Mouse (Mus musculus) ovary, adult 18-20 months (tissue): ENCODE measurements around the gene Zfp219.

ENCODE experiments used
- DNase-seq: peaks from one replicate; pipeline ENCODE4 v3.0.0; 2022; ENCODE audit warnings: low spot score, mixed read lengths

Zfp219 gene

DNA sequence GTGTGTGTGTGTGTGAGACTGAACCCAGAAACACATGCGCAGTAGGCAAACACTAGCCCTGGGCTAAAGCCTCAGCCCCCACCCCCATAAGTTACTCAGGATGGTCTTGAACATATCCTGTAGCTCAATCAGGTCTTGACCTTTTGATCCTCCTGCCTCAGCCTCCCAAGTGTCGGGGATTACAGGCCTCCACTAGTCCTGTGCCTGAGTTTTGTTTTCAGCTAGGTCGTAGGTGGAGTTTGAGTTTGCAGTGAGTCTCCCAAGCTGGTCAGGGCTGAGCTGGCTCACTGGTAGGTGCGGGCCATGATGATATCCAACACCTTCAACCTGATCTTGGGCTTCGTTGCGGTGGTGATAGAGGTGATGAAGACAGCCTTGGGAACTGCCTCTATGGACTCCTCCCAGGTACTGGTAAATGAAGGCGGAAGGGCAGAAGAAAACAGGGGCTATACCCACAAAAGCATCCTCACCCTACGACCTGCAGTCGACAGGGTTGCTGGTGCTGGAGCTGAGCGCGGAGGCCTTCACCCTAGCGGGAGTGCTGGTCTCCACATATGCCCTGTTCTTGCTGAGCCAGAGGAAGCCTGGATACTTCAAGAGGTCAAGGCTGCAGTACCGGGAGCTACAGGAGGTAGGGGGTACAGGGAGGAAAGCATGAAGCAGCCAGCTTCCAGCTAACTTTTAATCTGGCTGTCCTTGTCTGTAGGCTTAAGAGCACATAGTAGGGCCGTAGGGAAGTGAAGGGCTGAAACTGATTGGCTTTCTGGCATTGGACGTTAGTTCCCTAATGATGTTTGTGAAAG lies 2.1 kb downstream of the Zfp219 start:
- DNase-seq, result no peak

DNA sequence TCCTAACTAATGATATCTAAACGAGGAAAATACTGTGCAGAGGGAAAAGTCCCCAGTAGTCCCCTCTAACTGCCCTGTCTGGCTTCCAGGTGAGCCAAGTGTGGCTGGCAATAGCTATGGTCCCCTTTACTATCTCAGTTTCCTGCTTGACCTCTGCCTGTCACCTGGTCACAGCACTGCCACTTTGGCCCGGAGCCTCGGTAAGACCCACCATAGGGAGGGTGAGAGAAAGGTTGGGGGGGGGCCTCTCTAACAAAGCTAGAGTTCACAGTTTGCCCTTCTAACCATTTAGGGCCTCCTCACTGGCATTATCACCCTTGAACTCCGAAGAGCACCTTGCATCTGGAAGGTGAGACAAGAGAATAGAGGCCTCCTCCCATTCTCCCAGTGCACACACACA lies 2.9 kb downstream of the Zfp219 start:
- no peak for DNase-seq

GRCm38 (mm10) chr14:52016625-52017405 lies 3.7 kb downstream of the Zfp219 start:
- no peak for DNase-seq

GRCm38 (mm10) chr14:52015445-52016100 lies 5.0 kb downstream of the Zfp219 start, which contains the start of gene Tmem253:
Gene Tmem253 (plus strand): TSS chr14:52015658.
- no peak for DNase-seq

DNA sequence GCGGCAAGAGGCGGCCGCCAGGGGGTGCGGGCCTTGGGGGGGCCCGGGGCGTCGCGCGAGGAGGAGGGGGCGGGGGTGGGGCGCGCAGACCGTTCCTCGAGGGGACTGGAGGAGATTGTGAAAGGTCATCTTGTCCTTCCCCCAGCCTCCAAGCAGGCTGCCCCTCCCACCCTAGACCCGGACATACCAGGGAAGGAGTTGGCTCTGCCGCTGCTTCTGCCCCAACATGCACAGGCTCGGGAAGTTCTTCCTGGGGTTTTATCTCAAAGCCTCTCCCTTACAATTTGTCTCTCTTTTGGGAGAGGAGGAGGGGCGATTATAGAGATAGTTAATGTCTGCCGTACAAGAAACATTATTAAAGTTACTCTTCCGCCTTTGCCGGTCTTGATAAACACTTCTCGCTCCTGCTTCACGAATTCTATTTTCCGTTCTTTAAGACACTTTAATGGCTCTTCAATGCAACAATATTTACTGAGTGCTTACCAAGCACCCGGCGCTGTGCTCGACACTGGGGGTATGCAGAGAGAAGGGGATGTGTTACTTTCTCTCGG lies 5.7 kb downstream of the Zfp219 start:
- peak; percentile 70 for DNase-seq

DNA sequence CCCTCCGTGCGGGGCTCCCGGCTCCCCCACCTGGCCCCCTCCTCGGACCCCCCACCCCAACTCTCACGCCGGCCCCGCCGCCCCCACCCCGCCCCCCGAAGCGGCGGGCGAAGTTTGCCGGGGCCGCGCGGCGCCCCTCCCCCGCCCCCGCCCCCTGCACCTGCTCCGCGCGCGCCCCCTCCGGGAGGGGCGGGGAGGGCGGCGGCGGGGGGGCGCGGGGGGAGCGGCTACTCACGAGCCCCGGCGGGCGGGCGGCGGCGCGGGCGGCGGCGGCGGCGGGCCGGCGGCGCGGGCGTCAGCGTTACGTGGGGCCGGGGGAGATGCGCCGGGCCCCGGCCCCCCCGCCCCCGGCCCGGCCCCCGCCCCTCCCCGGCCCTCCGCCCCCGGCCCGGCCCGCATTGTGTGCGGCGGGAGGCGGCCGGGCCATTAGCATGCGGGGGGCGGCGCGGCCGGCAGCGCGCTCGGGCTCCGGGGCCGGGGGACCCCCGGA lies 6.2 kb downstream of the Zfp219 start:
- DNase-seq, result no peak

GRCm38 (mm10) chr14:52013771-52014219 lies 6.7 kb downstream of the Zfp219 start:
- DNase-seq, result no peak

DNA sequence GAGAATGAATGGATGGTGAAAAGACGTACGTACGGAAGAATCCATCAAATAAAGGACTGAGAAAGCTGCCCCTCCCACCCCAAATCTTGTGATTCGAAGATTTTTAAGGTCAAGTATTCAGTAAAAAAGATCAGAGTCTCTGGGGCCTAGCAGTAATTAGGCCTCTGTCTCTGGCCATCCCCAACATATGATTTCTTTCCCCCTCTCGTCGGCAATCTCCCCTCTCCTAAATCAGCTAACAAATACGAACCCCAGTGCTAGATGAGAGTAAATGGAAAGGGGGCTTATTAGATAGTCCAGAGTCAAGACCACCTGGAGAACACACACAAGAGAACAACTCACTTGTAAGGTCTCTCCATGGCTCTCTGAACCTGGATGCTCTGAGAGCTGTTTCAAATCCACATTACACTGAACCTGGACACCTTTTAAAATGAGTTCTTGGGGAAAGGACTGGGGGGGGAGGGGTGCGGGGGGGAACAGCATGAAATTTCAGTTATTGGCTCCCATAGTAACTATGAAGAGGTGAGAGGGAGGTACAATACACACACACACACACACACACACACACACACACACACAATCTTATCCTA lies 7.4 kb downstream of the Zfp219 start:
- DNase-seq, result no peak

GRCm38 (mm10) chr14:52012553-52012952 lies 8.0 kb downstream of the Zfp219 start:
- no peak for DNase-seq

DNA sequence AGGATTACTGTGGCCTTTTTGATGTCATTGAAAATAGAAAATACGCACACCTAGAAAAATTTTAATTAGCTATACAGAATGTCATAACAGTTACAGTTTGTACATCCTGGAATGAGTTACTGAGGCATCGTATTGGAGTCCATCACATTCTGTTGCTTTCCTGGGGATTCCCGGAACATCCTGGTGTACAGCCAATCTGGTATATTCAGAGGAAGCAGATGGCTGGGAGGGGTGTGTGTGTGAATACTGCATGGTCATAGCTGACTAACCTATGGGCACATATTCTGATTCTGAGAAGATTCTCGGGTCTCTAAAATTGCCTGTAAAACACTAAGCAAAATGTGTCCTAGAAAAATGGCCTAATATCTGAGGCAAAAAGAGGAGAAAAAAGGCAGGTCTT lies 8.4 kb downstream of the Zfp219 start:
- DNase-seq, result no peak

DNA sequence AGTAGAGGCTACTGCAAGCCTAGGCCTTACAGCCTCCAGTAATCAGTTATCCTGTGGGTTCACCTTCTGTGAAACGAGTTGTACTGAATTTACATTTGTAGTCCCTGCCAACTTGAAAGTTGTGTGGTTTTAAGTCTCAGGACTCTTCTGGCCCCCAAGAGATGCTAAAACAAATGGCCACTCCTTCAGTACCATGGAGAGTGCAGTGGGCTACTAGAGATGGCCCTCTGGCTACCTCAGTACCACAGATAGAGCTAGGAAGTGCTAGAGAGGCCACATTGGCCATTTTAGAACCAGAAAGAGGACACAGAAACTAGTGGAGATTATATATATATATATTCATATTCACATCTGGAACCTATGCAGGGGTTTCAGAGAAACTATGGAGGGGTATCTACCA lies 8.8 kb downstream of the Zfp219 start:
- DNase-seq, result no peak

DNA sequence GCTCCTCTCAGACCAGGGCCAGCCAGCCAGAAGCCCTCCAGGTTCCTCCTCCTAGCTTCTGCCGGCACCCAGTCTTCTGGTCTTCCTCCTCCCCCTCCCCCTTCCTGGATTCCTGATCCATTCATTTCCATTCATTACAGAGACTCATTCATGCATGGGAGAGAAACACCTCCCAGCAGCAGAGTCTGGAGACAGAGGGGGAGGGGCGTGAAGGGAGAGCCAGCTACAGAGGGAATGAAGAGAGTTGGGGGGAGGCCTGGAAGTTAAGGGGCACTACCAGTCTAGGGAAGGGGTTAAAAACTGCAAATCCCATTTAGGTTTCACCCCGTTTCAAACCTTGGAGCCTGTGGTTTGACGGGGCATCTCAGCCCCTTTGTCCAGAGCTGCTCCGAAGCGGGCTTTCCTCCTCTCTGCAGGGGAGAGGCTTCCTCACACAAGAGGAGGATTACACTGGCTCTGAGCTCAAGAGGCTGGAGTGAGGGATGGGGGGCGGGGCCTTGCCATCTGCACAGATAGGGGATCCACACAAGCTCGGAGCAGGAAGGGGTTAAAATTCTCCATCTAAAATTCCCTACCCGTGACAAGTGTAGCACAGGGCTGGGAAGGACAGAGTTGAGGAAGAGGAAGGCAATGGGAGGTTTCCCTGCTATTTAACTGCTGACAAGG lies 10.0 kb downstream of the Zfp219 start:
- no peak for DNase-seq

DNA sequence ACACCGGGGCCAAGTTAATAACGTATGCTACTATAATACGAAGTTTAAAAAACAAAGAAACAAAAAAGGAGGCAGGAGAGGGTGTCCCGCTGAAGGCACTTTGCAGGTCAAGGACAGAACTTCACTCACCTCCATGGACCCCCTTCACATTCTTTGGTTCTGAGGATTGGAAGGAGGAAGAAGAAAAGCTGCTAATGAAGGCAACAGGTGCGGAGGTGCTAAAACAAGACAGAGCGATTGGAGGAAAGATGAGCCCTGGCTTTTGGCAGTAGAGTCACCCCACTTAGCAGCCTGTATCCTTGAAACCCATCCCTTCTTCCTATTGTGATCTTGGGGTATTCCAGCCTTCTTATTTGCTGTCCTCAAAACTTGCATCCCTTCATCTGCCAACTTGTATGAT lies 10.7 kb downstream of the Zfp219 start:
- DNase-seq, result no peak

DNA sequence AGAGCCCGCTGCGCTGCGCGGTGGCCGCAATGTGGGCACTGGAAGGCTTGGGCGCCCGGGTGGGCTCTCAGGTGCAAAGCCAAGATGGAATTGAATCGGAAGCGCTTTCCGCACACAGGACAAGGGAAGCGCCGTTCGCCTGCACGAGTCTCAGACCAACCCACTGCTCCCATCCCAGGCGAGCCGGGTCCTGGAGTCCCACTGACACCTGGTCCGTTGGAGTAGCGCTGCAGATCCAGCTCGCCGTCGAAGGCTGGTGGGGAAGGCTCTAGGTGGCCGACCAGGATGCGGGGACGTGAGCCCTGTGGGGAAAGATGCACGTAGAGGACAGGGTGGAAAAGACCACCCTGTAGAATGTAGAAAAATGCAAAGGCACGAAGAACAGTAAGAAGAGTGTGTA lies 11.2 kb downstream of the Zfp219 start:
- DNase-seq, result no peak

- DNase-seq, result peak; percentile 70
Observed at GRCm38 (mm10) chr14:52008321-52009203, 12.0 kb downstream of the Zfp219 start.

GRCm38 (mm10) chr14:52006771-52007170 lies 13.8 kb downstream of the Zfp219 start:
- no peak for DNase-seq

DNA sequence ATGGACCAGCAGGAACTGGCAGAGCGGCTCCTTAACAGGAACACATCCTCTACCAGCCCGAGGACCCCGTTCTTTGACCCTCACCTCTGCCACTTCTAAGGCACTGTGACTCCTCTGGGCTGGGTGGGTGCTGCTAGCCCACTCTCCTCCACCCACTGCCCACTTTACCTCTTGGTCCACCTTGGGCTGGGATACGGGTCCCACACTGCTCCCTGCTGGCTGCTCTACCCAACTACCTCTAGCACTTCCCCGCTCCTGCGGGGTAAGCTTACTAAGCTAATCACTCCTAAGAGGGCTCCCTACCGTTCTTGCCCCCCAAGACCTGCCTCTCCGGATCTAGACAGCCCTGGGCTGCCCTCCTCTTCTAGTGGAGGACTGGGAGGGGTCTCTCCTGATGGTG lies 14.3 kb downstream of the Zfp219 start:
- DNase-seq, result no peak

DNA sequence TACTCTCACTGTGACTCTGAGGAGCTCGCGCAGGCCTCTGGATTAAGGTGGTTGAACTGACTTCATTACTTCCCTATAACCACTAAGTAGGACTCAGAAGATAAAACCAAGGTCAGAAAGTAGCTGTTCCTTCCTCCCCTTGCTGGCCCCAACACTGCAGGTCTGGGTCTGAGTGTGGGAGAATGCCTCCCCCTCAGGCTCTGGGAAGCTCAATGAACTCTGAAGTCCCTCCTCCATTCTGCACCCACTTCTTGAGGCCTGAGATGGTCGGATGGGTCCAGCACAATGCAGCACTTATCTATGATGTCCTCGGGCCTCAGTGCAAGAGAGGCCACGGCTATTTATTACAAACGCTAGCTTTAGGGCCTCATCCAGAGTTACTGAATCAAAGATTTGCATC lies 14.9 kb downstream of the Zfp219 start:
- no peak for DNase-seq

GRCm38 (mm10) chr14:52005141-52005540 lies 15.4 kb downstream of the Zfp219 start:
- DNase-seq, result no peak

DNA sequence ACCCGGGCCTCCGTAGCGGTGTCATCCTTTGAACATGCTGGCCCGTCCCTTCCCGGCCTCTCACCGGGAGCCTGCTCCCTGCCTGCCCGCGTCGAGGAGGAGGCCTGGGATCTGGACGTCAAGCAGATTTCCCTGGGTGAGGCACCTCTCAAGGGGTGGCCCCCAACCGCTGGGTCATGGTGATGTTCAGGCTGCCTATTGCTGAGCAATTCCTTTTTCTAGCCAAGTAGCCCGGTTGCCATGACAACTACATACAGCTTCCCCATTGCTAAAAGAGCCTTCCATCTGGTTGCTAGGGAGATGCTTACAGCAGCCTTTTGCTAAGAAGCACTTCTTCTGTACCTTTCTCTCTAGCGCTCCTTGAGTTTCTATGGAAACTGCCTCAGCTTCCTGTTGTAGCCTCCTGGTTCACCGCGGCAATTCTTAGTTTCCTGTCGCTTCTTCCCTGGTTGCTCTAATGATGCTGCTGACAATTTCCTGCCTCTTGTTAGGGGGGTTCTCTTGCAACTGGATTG lies 16.5 kb downstream of the Zfp219 start:
- no peak for DNase-seq
